Mouse (Mus musculus) hindbrain, embryonic 13.5 days (tissue): ENCODE data around the gene Smoc2. TPM values are rescaled to one million over a fixed set of nuclear protein-coding genes. Genes with fewer than 3 reads are reported as not detected.

Experiments
- ATAC-seq: fragments of 200-750 bp; cut with Nextera tagmentation; 2 replicates; pipeline ENCODE4 v1.8.0; 2017; ENCODE audit warnings: moderate TSS enrichment; ENCODE audit not compliant: low FRiP score
- H3K27ac ChIP-seq: fragments of 300-500 bp; sonication (generic); 2 replicates; pipeline ENCODE4 v1.5.1; 2015; ENCODE audit warnings: inconsistent platforms, mild to moderate bottlenecking, moderate library complexity
- H3K27me3 ChIP-seq: fragments of 300-500 bp; sonication (generic); 2 replicates; pipeline ENCODE4 v1.6.1; 2015; ENCODE audit warnings: mild to moderate bottlenecking, inconsistent platforms
- H3K36me3 ChIP-seq: fragments of 300-500 bp; sonication (generic); 2 replicates; pipeline ENCODE4 v1.6.1; 2015; ENCODE audit warnings: mild to moderate bottlenecking, inconsistent platforms
- H3K4me1 ChIP-seq: fragments of 300-500 bp; sonication (generic); replicated peaks from 2 replicates; pipeline ENCODE4 v1.6.1; 2015; ENCODE audit warnings: inconsistent platforms
- H3K4me2 ChIP-seq: fragments of 300-500 bp; sonication (generic); 2 replicates; pipeline ENCODE4 v1.6.1; 2015; ENCODE audit warnings: inconsistent platforms, mild to moderate bottlenecking, moderate library complexity
- H3K4me3 ChIP-seq: fragments of 300-500 bp; sonication (generic); 2 replicates; pipeline ENCODE4 v1.5.1; 2015; ENCODE audit warnings: mild to moderate bottlenecking, inconsistent platforms
- H3K9ac ChIP-seq: fragments of 300-500 bp; sonication (generic); 2 replicates; pipeline ENCODE4 v1.6.1; 2015; ENCODE audit warnings: mild to moderate bottlenecking, inconsistent platforms
- H3K9me3 ChIP-seq: fragments of 300-500 bp; sonication (generic); 2 replicates; pipeline ENCODE4 v1.6.1; 2016; ENCODE audit warnings: inconsistent platforms
- WGBS: fragments of 180-500 bp; shearing (Covaris S2); methylation state at CpG from one replicate; pipeline ENCODE4 v1.1.7; 2015; 5-methylcytosine and 5-hydroxymethylcytosine counted together
- polyA plus RNA-seq: library from polyadenylated mRNA; unstranded; fragments of >200 nt; fragmentation: Nextera tagmentation; extraction: Ambion mirVana; gene quantifications from 2 replicates; pipeline ENCODE4 v1.2.1, GENCODE M21; 2015

Smoc2 gene
- polyA plus RNA-seq, 1 experiment from 2014 or later: 4.4 TPM

GRCm38 (mm10) chr17:14328037-14328436, 48.7 kb downstream of the Smoc2 start:
- Histone ChIP-seq H3K9me3 (no peaks in the 10 kb centered on the region), H3K36me3 (no peaks in the 10 kb centered on the region), H3K4me2 (no peak overlapping the region), H3K27ac (no peak overlapping the region), H3K9ac (no peak overlapping the region), H3K4me1 (no peaks in the 10 kb centered on the region), H3K27me3 (no peaks in the 10 kb centered on the region), H3K4me3 (no peak overlapping the region)
- no peak for ATAC-seq
- 54% methylated on average over 9 of the region's 9 CpGs for WGBS

DNA sequence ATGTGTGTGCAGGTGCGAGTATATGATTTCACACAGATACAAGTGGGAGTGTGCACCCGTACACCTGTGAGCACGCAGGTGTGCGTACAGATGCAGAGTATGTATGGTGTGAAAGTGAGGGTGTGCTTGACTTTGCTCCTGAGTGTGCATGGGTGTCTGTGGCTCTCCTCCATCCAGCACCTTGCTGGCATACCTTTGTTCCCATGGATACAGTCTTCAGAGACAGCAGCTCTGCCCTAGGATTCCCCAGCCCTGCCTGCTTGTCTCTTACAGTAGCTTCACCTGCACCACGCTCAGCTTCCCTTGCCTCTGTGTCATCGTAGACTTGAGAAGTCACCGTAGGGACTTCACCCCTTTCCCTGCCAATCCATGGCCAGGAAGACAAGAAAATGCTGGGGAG, 51.2 kb downstream of the Smoc2 start:
- Histone ChIP-seq H3K36me3 (no peaks in the 10 kb centered on the region), H3K4me1 (no peaks in the 10 kb centered on the region), H3K9ac (no peak overlapping the region), H3K9me3 (no peaks in the 10 kb centered on the region), H3K27me3 (no peaks in the 10 kb centered on the region), H3K4me3 (no peak overlapping the region), H3K27ac (no peak overlapping the region), H3K4me2 (no peak overlapping the region)
- no peak for ATAC-seq
- 94% methylated on average over 7 of the region's 7 CpGs for WGBS

DNA sequence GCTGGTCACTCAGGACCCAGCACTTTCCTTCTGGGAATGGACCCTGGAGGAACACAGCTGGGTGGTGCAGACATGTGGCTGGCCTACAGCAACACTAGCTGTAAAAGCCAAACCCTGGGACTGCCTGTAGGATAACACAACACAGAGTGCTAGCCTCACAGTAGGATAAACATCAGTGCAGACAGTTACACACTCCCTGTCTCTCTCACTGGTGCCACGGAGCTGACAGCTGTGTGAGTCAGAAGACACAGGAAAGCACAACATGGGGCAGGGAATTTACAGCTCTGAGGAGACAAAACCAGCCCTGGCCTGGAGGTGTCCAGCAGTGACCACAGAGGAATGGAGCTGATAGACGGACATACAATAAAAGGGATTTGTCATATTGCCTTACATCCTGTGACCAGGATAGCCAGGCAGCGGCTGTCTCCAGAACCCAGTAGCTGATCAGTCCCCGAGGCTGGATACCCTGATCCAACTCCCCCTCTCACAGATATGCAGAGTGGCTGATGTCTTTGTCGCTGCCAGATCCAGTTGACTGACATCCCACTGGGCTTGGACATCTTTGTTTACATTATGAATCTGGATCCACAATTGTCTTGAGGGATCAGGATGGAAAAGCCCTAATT, 60.7 kb downstream of the Smoc2 start:
- H3K9me3 ChIP-seq: no peaks in the 10 kb centered on the region
- H3K9ac ChIP-seq: no peak overlapping the region
- no peaks in the 10 kb centered on the region for H3K36me3 ChIP-seq
- peaks cover 4% of the 10 kb centered on the region for H3K4me1 ChIP-seq
- no peak overlapping the region for H3K4me2 ChIP-seq
- H3K27me3 ChIP-seq: no peaks in the 10 kb centered on the region
- 61% methylated on average over 5 of the region's 5 CpGs for WGBS
- no peak overlapping the region for H3K27ac ChIP-seq
- H3K4me3 ChIP-seq: no peak overlapping the region
- no peak for ATAC-seq

- no peaks in the 10 kb centered on the region for H3K9me3 ChIP-seq
- ATAC-seq: no peak
- no peak overlapping the region for H3K9ac ChIP-seq
- WGBS: 90% methylated on average over 2 of the region's 2 CpGs
- no peak overlapping the region for H3K4me3 ChIP-seq
- no peak overlapping the region for H3K4me2 ChIP-seq
- no peaks in the 10 kb centered on the region for H3K36me3 ChIP-seq
- H3K4me1 ChIP-seq: peaks cover 4% of the 10 kb centered on the region
- no peaks in the 10 kb centered on the region for H3K27me3 ChIP-seq
- H3K27ac ChIP-seq: no peak overlapping the region
Measured at GRCm38 (mm10) chr17:14340736-14341135, 61.4 kb downstream of the Smoc2 start.

DNA sequence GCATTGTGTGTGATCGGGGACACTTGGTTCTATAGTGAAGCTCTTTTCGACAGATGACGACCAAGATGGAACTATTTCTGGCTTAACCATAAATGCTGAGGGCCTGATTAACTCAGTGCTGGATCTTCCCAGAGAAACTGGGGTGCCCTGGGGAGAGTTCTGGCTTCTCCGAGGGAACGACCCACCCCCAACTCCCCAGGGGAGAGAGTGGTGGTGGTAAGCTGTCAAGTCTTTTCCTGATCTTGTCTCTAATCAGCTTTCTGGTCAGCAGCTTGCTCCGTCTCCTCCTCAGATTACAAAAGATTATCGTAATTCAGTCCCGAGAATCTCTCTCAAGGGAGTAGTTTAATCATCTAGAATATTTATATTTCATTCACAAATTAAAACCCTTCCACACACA, 63.2 kb downstream of the Smoc2 start:
- Histone ChIP-seq H3K9me3 (no peaks in the 10 kb centered on the region), H3K9ac (no peak overlapping the region), H3K36me3 (no peaks in the 10 kb centered on the region), H3K27ac (no peak overlapping the region), H3K4me2 (no peak overlapping the region), H3K27me3 (no peaks in the 10 kb centered on the region), H3K4me1 (peaks cover 4% of the 10 kb centered on the region), H3K4me3 (no peak overlapping the region)
- ATAC-seq: no peak
- WGBS: 56% methylated on average over 8 of the region's 8 CpGs

GRCm38 (mm10) chr17:14343442-14343841, 64.1 kb downstream of the Smoc2 start:
- Histone ChIP-seq H3K27me3 (no peaks in the 10 kb centered on the region), H3K9ac (no peak overlapping the region), H3K27ac (no peak overlapping the region), H3K36me3 (no peaks in the 10 kb centered on the region), H3K4me2 (no peak overlapping the region), H3K4me3 (no peak overlapping the region), H3K4me1 (peaks cover 4% of the 10 kb centered on the region), H3K9me3 (no peaks in the 10 kb centered on the region)
- ATAC-seq: no peak
- 96% methylated on average over 12 of the region's 12 CpGs for WGBS

DNA sequence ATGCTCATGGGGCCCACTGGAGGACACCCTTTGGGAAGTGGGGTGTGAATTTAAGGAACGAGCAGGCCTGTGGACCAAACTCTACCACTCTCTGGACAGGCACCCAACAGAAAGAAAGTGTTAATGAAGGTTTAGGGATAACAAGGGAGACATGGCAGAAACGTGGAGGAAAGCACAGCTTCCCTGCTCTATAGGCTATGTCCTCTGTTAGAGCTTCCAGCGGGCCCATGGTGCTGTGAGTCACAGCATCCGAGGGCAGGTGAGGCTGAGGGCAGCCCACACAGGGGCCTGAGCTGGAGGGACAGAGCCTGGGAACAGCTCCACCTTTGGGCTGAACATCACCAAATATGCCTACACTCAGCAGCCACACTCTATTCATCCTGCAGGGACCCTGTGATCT, 66.2 kb downstream of the Smoc2 start:
- Histone ChIP-seq H3K4me2 (no peak overlapping the region), H3K4me3 (no peak overlapping the region), H3K4me1 (no peaks in the 10 kb centered on the region), H3K27me3 (no peaks in the 10 kb centered on the region), H3K9me3 (no peaks in the 10 kb centered on the region), H3K27ac (no peak overlapping the region), H3K36me3 (no peaks in the 10 kb centered on the region), H3K9ac (no peak overlapping the region)
- 81% methylated on average over 4 of the region's 4 CpGs for WGBS
- no peak for ATAC-seq

DNA sequence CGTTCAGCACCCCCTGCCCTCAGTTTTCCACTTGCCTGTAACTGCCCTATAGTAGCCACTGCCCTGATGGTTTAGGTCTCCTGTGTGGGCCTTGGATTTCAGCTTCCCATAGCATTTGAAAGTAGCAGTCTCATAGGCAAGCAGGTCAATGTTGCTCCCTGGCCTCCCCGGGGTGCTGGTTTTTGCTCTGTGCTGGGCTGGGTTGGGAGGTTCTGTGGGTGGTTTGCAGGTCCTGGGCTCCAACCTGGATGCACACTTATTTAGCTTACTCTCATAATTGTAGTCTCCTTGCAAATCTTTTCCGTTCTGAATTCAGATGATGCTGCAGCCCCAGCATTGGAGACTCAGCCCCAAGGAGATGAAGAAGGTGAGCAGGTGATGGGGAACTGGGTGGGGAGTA, 67.6 kb downstream of the Smoc2 start:
- Histone ChIP-seq H3K27ac (no peak overlapping the region), H3K4me2 (no peak overlapping the region), H3K4me1 (no peaks in the 10 kb centered on the region), H3K4me3 (no peak overlapping the region), H3K9me3 (no peaks in the 10 kb centered on the region), H3K36me3 (no peaks in the 10 kb centered on the region), H3K9ac (no peak overlapping the region), H3K27me3 (no peaks in the 10 kb centered on the region)
- WGBS: 86% methylated on average over 3 of the region's 3 CpGs
- ATAC-seq: no peak

DNA sequence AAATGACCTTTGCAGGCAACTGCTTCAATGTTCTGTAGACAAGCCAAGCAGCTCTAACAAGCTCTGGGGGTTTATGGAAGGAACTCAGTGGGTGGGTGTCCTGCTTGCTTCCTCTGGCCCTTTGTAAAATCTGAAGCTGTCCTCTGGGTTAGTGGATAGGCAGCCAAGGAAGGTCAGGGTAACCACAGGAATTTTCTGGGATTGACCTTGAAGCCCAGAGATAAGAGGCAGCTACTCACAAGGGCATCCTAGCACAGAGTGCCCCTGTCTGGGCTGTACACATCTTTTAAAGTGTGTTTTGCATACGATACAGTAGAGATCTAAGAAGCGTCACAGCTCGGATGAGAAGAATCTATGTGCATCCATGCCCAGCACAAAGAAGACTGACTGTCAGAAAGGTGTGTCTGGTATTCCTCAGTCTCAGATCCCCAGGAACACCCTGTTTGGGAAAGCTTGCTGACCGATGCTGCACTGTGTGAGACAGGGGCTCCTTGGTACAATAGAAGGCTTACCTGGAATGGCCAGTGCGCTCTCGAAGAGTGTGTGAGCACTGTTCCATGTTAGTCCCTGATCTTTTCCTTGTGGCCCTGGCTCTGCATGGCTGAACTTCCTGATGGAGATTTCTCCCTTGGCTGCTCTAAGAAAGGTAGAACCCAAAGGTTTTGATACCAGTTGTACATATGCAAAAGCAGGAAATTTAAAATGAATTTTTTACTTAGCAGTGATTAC, 69.9 kb downstream of the Smoc2 start:
- no peaks in the 10 kb centered on the region for H3K4me1 ChIP-seq
- no peak for ATAC-seq
- no peaks in the 10 kb centered on the region for H3K36me3 ChIP-seq
- no peak overlapping the region for H3K27ac ChIP-seq
- peaks cover 5% of the 10 kb centered on the region; the same call in 1 of the 2 replicates for H3K9me3 ChIP-seq
- no peak overlapping the region for H3K4me3 ChIP-seq
- no peak overlapping the region for H3K9ac ChIP-seq
- WGBS: 95% methylated on average over 6 of the region's 6 CpGs
- no peaks in the 10 kb centered on the region for H3K27me3 ChIP-seq
- no peak overlapping the region for H3K4me2 ChIP-seq

DNA sequence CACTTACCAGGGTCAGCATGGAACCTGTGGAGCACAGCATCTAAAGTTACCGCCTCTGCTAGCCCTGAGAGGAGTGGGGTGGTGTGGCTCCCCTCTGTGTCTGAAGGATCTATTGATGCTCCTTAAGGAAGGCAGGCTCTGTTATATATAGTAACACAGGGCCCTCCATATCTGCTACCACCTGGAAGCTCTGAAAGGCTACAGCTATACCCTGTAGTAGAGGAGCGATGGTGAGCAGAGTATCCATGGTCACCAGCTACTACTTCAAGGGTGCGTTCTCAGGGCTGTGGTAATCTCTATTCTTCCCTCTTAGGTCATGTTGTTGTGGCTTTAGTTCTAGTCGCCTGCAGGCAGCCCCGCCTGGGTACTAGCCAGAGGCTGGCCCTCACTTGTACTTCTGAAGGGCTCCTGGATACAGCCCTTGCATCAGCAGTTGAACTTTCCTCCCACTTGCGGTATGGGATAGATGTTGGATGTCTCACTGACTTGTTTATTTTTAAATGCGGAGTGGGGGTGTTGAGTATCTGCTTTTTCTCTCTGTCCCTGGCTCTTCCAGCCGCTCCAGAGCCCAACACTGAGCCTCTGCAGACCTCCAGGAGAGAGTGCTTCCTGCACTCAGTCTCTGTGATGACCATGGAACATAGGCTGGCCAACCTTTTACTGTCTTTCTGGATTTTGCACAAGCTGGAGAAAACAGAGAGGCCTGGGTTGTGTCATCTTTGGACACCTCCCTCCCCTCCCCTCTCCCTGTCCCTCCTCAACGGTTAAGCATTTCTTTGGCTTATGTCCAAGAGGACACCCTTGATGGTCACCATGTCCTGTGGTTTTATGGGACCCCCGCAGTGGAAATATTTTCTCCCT, 74.1 kb downstream of the Smoc2 start:
- Histone ChIP-seq H3K36me3 (no peaks in the 10 kb centered on the region), H3K27ac (no peak overlapping the region), H3K4me3 (no peak overlapping the region), H3K4me2 (no peak overlapping the region), H3K27me3 (no peaks in the 10 kb centered on the region), H3K9me3 (peaks cover 5% of the 10 kb centered on the region; the same call in 1 of the 2 replicates), H3K4me1 (no peaks in the 10 kb centered on the region), H3K9ac (no peak overlapping the region)
- WGBS: 90% methylated on average over 10 of the region's 10 CpGs
- no peak for ATAC-seq

- Histone ChIP-seq H3K36me3 (no peaks in the 10 kb centered on the region), H3K27me3 (no peaks in the 10 kb centered on the region), H3K4me2 (no peak overlapping the region), H3K27ac (no peak overlapping the region), H3K9ac (no peak overlapping the region), H3K4me1 (no peaks in the 10 kb centered on the region), H3K9me3 (no peaks in the 10 kb centered on the region), H3K4me3 (no peak overlapping the region)
- no peak for ATAC-seq
- WGBS: 100% methylated on average over 1 of the region's 1 CpGs
Measured at GRCm38 (mm10) chr17:14361511-14361910, 82.2 kb downstream of the Smoc2 start.

GRCm38 (mm10) chr17:14370476-14370875, 91.2 kb downstream of the Smoc2 start:
- no peak for ATAC-seq

More at GRCm38 (mm10) chr17:14370476-14370875, 91.2 kb downstream of the Smoc2 start:
- Histone ChIP-seq H3K27ac (no peak overlapping the region), H3K4me3 (no peak overlapping the region), H3K9ac (no peak overlapping the region), H3K27me3 (0 out of 2 replicates have a peak, but pooled peaks cover 6% of the 10 kb centered on the region), H3K9me3 (no peaks in the 10 kb centered on the region), H3K4me1 (peaks cover 19% of the 10 kb centered on the region), H3K36me3 (no peaks in the 10 kb centered on the region), H3K4me2 (no peak overlapping the region)
- 95% methylated on average over 5 of the region's 5 CpGs for WGBS
